Mouse (Mus musculus) cerebellum, postnatal 36 days (tissue): ENCODE measurements around the gene Kmt5a.
"Not testable (repeated sequence)": the region's sequence is repeated elsewhere in the genome, so short reads cannot be mapped to it uniquely, and the experiment has no call there.

Experiments used
- DNase-seq, 2 experiments: peaks; one replicate each; pipeline ENCODE4 v3.0.0; 2021 to 2022; ENCODE audit warnings: mixed read lengths in 2 of 2

Gene Kmt5a

GRCm38 (mm10) chr5:124483655-124484396 is 44.1 kb downstream of the Kmt5a start:
- no peak for DNase-seq

DNA sequence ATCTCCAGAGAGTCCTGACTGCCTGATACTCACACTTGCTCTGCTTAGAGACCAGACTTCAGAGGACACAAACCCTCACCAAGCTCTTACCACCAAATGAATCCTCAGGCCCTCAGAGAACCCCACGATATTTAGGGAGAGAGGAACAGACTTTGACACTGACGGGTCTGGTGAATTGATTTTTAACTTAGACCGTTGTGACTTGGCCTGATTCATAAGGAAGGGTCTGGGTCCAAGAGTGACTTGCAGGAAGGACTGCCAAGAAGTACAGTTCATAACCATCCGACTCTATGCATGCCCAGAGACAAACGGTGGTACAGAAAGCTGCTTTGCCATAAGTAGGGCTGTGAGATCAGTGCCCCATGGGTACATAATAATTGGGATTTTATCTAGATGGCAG is 45.9 kb downstream of the Kmt5a start:
- DNase-seq = no peak

DNA sequence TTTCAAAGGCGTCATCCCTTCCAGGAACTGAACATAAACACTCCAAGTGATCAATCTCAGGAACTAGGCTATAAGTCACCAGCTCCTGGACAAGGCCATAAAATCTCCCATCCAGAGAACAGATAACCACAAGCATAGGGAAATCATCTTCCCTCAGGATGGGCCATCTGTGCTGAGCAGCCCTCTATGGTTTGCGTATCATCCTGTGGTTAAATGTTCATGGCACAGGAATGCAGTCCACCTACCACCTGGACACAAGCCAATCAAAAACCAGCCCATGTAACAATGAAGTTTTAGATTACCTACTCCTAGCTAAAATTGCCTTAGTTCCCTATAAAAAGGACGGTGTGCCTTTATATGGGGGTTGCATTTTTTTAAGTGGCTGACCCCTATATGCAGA is 49.2 kb downstream of the Kmt5a start:
- no peak for DNase-seq

GRCm38 (mm10) chr5:124491732-124492131 is 52.0 kb downstream of the Kmt5a start:
- DNase-seq = no peak

DNA sequence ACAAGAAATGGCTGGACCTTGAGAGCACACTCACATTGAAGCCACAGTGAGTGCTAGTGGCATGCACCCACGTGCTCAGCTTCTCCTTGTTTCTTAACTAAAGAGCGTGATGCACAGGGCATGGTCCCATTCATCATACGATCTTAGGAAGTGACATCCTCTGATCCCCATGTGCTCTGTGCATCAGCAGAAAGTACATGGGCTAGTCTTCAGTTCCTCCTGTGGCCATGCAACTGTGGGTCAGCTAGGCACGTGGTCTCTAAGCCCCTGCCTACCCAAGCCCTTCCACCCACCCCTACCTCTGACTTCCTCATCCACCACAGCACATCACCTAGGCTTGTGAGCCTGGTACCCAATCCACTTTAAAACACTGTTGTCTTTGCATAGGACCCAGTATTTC is 52.9 kb downstream of the Kmt5a start:
- DNase-seq = no peak

DNA sequence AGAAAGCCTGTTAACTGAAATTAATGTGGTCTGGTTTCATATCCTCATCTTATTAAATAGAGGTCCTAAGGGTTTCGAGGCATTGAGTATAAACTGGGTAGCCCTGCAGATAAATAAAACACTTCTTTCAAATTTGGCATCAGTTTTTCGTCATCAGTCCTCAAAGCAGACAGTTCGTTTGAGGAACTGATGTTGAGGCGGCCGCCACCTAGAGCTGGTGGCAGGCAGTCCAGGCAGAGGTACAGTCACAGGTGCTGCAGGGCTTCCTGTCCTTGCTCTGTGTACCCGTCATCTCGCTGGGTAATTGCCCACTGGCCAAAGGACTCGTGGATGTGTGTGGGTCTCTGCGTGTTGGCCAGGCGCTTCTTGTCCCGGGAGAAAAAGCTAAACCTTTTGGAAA is 53.7 kb downstream of the Kmt5a start:
- no peak for DNase-seq

DNA sequence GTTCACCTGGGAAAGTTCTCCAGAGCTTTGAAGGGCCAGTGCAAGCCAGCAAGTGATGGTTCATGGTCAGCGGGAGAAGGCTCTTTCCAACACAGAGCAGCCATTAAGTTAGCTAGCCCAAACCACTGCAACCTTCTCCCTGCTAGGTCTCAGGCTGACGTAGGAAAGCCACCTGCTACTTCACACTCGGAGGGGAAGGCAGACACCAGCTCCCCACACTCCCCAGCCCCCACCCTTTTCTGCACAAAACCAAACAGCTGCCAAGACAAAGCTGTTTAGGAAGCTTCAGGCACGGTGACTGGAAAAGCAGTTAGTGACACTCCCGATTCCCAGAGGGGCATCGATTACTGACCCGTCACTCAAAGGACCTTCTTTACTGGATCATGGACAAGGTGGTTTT is 55.8 kb downstream of the Kmt5a start:
- no peak for DNase-seq

DNA sequence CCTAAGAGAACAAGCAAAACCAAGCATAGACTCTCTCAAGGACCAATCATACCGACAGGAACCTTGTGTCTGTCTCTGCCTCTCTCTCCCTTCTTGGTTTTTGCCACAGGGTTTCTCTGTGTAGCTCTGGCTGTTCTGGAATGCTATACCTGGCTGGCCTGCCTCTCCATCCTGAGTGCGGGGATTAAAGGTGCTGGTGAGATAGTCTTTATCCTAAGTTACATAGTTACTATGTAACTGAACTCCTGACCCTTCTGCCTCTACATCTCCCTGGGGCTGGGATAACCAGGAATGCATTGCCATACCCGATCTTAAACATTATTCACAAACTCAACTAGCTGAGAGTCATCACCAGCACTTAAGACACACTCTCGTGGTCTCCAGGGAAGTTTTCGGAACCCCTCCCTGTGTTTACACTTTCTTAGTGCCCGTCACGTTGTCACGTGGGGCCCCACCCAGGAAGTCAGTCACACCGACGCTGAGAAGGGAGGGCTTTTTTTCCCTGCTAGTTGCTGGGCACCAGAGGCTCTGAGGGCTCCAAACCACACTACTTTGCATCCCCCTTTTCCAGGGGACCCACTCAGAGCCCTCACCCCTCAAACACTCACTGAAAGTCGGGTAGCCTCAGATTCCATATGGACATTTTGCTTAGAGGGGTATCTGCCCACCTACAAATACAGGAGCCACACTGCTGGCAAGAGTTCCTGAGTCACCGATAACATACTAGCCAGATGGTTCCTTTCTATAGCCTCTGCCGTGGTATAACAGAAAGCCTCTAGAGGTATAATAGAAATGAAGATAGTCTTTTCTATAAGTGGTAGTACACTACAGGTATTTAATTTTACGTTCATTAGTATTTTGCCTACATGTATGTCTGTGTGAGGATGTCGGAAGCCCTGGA is 57.1 kb downstream of the Kmt5a start:
- DNase-seq = no peak

- DNase-seq = no peak
Measured at GRCm38 (mm10) chr5:124498221-124498876, 58.6 kb downstream of the Kmt5a start.

DNA sequence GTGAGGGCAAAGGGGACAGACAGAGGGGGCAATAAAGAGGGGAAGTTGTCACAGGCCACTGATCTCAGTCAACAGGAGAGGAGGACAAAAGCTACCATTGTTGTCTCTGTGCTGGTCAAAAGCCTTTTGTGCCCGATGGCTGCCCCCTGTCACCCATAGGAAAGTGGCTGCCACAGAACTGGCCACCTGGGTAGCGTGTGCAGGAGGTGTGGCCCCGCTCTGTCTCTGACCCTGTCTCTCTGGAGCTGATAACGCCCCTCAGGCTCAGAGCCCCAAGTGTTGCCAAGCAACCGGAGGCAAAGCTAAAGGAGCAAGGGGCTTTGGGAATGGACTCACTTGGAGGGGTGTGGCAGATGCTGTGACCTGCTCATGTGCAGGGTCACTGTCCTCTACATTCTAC is 59.3 kb downstream of the Kmt5a start:
- no peak for DNase-seq

DNA sequence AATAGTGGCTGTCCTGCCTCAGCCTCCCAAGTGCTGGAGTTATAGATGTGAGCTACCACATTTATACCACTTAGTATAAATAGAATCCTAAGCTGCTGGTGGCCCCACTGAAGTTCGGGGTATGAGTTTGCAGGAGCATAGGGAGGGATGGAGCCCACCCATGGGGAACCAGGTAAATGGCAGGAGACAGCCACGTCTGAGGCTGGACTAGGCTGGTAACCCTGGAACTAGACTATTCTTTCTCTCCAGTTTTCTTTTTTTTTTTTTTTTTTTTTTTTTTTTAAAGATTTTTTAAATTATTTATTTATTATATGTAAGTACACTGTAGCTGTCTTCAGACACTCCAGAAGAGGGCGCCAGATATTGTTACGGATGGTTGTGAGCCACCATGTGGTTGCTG is 60.3 kb downstream of the Kmt5a start:
- not testable (repeated sequence) for DNase-seq

- DNase-seq = no peak
Measured at GRCm38 (mm10) chr5:124500573-124500972, 60.8 kb downstream of the Kmt5a start.

DNA sequence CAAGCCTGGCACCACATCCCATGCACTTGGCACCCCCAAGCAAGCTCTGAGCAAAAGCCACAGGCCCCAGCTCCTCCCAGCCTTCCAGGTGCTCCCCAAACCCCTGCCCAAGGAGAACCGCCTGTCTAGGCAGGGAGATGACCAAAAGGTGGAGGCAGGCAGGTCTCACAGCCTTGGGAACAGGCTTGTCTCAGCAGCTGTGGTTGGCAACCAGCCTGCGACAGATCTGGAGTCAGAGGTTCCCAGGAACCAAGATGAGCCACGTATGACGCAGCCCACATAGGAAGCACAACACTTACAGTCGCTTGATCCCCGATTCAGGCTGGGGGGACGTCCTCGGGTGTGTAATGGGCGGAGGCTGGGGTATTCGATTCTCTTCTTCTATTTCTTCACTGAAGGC is 61.8 kb downstream of the Kmt5a start:
- DNase-seq = no peak

DNA sequence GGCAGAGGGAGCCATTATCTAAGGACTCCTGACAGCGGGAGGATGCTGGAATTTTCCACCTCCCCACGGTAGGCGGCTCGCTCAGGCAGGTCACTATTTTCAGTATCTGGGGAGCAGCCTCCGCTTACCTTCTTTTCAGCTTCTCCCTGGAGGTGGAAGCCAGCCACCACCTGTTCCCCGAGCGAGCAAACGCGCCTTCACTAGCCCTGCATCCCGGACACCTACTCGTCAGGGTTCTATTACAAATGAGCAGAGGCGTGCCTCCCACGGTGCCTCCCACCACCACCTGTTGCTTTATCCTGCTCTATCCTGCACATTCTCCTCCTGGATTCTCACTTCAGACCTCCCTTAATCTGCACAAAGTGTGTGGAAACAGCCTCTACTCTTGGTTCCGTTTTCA is 64.0 kb downstream of the Kmt5a start:
- no peak for DNase-seq

GRCm38 (mm10) chr5:124505235-124505634 is 65.5 kb downstream of the Kmt5a start:
- no peak for DNase-seq

GRCm38 (mm10) chr5:124506731-124507359 is 67.1 kb downstream of the Kmt5a start:
- no peak for DNase-seq

DNA sequence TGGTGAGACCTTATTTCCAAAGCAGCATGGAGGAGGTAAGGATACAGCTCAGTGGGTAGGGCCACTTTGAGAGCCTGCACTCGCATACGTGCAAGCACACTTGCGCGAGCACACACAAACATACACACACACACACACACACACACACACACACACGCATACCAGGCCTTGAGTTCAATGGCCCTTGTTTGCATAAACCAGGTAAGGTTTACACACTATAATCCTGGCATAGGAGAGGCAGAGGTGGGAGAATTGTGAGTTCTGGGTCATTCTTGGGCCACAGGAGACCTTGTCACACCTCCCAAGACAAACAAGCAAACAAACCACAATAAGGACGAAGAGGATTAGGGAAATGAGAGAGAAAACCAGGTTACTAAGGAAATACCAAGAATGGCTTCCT is 69.5 kb downstream of the Kmt5a start:
- no peak for DNase-seq

GRCm38 (mm10) chr5:124509742-124510237 is 70.1 kb downstream of the Kmt5a start:
- DNase-seq = no peak

GRCm38 (mm10) chr5:124510536-124511050 is 70.9 kb downstream of the Kmt5a start:
- no peak for DNase-seq
